Comparison of ENCODE assay signal across 8 mouse cellular contexts in the genomic region with DNA sequence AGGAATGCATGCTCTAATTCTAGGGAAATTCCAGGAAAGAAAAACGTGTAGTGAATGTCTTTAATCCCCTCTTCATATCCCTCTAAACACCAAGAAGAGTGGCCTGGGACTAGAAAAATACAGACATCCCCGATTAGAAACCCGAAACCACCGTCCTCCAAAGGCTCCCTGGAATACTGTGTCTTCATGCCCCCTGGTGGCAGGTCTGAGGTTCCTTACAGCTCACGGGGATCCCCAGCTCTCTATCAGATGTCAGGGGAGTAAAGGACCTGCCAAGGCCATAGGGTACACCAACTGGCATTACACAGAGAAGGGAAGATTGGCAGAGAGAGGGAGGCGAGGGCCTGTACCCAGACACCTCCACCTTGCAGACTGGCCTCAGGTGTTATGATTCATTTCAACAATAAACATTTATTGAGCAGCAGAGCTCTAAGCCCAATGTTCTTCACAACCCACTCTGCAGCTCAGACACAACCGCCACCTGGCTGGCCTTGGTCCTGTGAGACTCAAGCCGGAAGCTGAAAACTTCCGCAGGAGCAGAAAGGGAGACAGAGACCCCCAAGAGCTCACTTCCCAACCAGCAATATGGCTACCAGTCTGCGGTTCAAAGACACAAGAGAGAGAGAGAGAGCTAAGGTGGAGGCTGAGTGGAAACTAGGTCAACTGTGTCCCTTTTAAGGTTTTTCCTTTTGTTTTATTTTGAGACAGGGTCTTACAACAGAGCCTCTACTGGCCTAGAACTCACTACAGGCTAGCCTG. TPM values are rescaled to one million over a fixed set of nuclear protein-coding genes. Genes with fewer than 3 reads are reported as not detected.
A peak's percentile ranks its signal among the peaks of the same experiment; 100 is the strongest.
DNase-seq lines count a peak whose midpoint lies in the region; ATAC-seq and TF ChIP-seq lines count a peak whose summit lies in the region.

No protein-coding gene starts in this region.

- no peak overlapping the region for H3K9ac ChIP-seq in forebrain, embryonic 16.5 days (replicated peaks; ENCODE audit: low read depth, low read length)
- no peak overlapping the region for H3K9ac ChIP-seq in liver, embryonic 14.5 days (replicated peaks)

- no peak for TF ChIP-seq EP300 in liver, embryonic 14.5 days (IDR thresholded peaks at IDR 0.05; ENCODE audit: low read depth)

- H3K27me3 ChIP-seq in forebrain, embryonic 16.5 days (replicated peaks; ENCODE audit: control insufficient read depth, insufficient read depth, low read length): no peaks in the 10 kb centered on the region
- H3K27me3 ChIP-seq in liver, embryonic 14.5 days (ENCODE audit: control insufficient read depth, insufficient read depth, low read length): peaks cover 3% of the 10 kb centered on the region; the same call in 1 of the 2 replicates
- no peaks in the 10 kb centered on the region; the same call in 1 of the 2 replicates for H3K27me3 ChIP-seq in splenic B cell, adult 2 months (ENCODE audit: control insufficient read depth, insufficient read depth, low read length, poor library complexity, severe bottlenecking)

- no peak for ATAC-seq in cerebellum, adult (ENCODE audit: insufficient number of reproducible peaks, low FRiP score, low TSS enrichment)
- 0 out of 2 replicates have a peak, but pooled peaks have one; percentile 36 for ATAC-seq in forebrain, embryonic 16.5 days
- ATAC-seq in liver, embryonic 14.5 days (ENCODE audit: insufficient read depth): no peak

- H3K4me1 ChIP-seq in forebrain, embryonic 16.5 days (replicated peaks; ENCODE audit: control insufficient read depth, insufficient read depth, low read length): peaks cover 5% of the 10 kb centered on the region; the same call in 1 of the 2 replicates
- H3K4me1 ChIP-seq in liver, embryonic 14.5 days (replicated peaks; ENCODE audit: control insufficient read depth in 2 of 2, insufficient read depth in 2 of 2, low read length in 1 of 2): peaks cover 0 to 3% of the 10 kb centered on the region in 2 experiments; a peak in 1 of 4 replicates

- H3K27ac ChIP-seq in forebrain, embryonic 16.5 days (ENCODE audit: low read length): no peak overlapping the region
- H3K27ac ChIP-seq in liver, embryonic 14.5 days: no peak overlapping the region

- no peak overlapping the region for H3K4me2 ChIP-seq in forebrain, embryonic 16.5 days (ENCODE audit: low read length)
- H3K4me2 ChIP-seq in liver, embryonic 14.5 days (ENCODE audit: low read depth): no peak overlapping the region

- TF ChIP-seq CTCF in liver, embryonic 14.5 days (IDR thresholded peaks at IDR 0.05; ENCODE audit: low read depth): peak; percentile 75

- no peaks in the 10 kb centered on the region for H3K36me3 ChIP-seq in forebrain, embryonic 16.5 days (ENCODE audit: control insufficient read depth, insufficient read depth)
- no peaks in the 10 kb centered on the region for H3K36me3 ChIP-seq in liver, embryonic 14.5 days (replicated peaks; ENCODE audit: control insufficient read depth, insufficient read depth, low read depth)
- H3K36me3 ChIP-seq in splenic B cell, adult 2 months (ENCODE audit: control insufficient read depth, insufficient read depth, low read length, poor library complexity, severe bottlenecking): no peaks in the 10 kb centered on the region

- 39% methylated on average over 10 of the region's 10 CpGs for WGBS in forebrain, embryonic 16.5 days
- WGBS in liver, embryonic 14.5 days (ENCODE audit: insufficient replicate concordance): 35% methylated on average over 10 of the region's 10 CpGs

- DNase-seq in cerebellum, adult 11 months: peak; percentile 74
- peak; percentile 39 for DNase-seq in A20 (ENCODE audit: low read depth, low spot score)
- DNase-seq in brain, adult 2 months (ENCODE audit: low read depth, low spot score): peak; percentile 88
- peak; percentile 61 for DNase-seq in induced T-regulatory cell, adult 2 months (ENCODE audit: low read depth)
- no peak for DNase-seq in liver, embryonic 14.5 days (ENCODE audit: low read depth in 3 of 3, low spot score in 3 of 3)
- DNase-seq in splenic B cell, adult 2 months (ENCODE audit: low read depth, low spot score): peak; percentile 61

- no peak overlapping the region for H3K4me3 ChIP-seq in forebrain, embryonic 16.5 days (replicated peaks; ENCODE audit: low read length)
- H3K4me3 ChIP-seq in liver, embryonic 14.5 days (ENCODE audit: insufficient read depth in 1 of 2, low read depth in 2 of 2, low read length in 2 of 2): no peak overlapping the region

- no peaks in the 10 kb centered on the region for H3K9me3 ChIP-seq in forebrain, embryonic 16.5 days (ENCODE audit: control insufficient read depth, low read length)
- no peaks in the 10 kb centered on the region for H3K9me3 ChIP-seq in liver, embryonic 14.5 days (ENCODE audit: control insufficient read depth, low read length)

RNA-seq across cellular contexts. Expression of a gene that starts 6.4 kb away (rescaled TPM):
- 13.8 and 13.9 TPM in 2 replicates for polyA plus RNA-seq in forebrain, embryonic 16.5 days (2015; fragmentation: Nextera tagmentation; extraction: Ambion mirVana)
- polyA plus RNA-seq in liver, embryonic 14.5 days (2012; rRNA removed): 2.5 and 2.8 TPM in 2 replicates
- polyA plus RNA-seq in liver, embryonic 14.5 days (2014; fragmentation: Nextera tagmentation; extraction: Ambion mirVana): 2.8 and 3.9 TPM in 2 replicates

RNA-seq across cellular contexts. Expression of a gene that starts 7.2 kb away (rescaled TPM):
- polyA plus RNA-seq in forebrain, embryonic 16.5 days (2015; fragmentation: Nextera tagmentation; extraction: Ambion mirVana): 18.4 and 25.6 TPM in 2 replicates
- 4.4 and 5.3 TPM in 2 replicates for polyA plus RNA-seq in liver, embryonic 14.5 days (2012; rRNA removed)
- 5.0 and 6.3 TPM in 2 replicates for polyA plus RNA-seq in liver, embryonic 14.5 days (2014; fragmentation: Nextera tagmentation; extraction: Ambion mirVana)

RNA-seq across cellular contexts. Expression of a gene that starts 10.7 kb away (rescaled TPM):
- 56.2 and 62.0 TPM in 2 replicates for polyA plus RNA-seq in forebrain, embryonic 16.5 days (2015; fragmentation: Nextera tagmentation; extraction: Ambion mirVana)
- polyA plus RNA-seq in liver, embryonic 14.5 days (2012; rRNA removed): 8.5 and 10.5 TPM in 2 replicates
- polyA plus RNA-seq in liver, embryonic 14.5 days (2014; fragmentation: Nextera tagmentation; extraction: Ambion mirVana): 8.6 and 9.6 TPM in 2 replicates

RNA-seq across cellular contexts. Expression of a gene that starts 33.4 kb away (rescaled TPM):
- polyA plus RNA-seq in forebrain, embryonic 16.5 days (2015; fragmentation: Nextera tagmentation; extraction: Ambion mirVana): 104 and 120 TPM in 2 replicates
- 10.2 and 13.0 TPM in 2 replicates for polyA plus RNA-seq in liver, embryonic 14.5 days (2012; rRNA removed)
- 15.5 and 16.3 TPM in 2 replicates for polyA plus RNA-seq in liver, embryonic 14.5 days (2014; fragmentation: Nextera tagmentation; extraction: Ambion mirVana)

RNA-seq across cellular contexts. Expression of a gene that starts 33.5 kb away (rescaled TPM):
- polyA plus RNA-seq in forebrain, embryonic 16.5 days (2015; fragmentation: Nextera tagmentation; extraction: Ambion mirVana): 0.62 and 0.80 TPM in 2 replicates
- polyA plus RNA-seq in liver, embryonic 14.5 days (2012; rRNA removed): 0.08 and 0.16 TPM in 2 replicates
- 0.11 and 0.15 TPM in 2 replicates for polyA plus RNA-seq in liver, embryonic 14.5 days (2014; fragmentation: Nextera tagmentation; extraction: Ambion mirVana)

Comparison
In these comparisons a context has a peak if more than half of its experiments do, and no peak if none do; other contexts are left out.
1. DNase-seq: peak in cerebellum, adult 11 months (single experiment), A20 (single experiment), brain, adult 2 months (single experiment), induced T-regulatory cell, adult 2 months (single experiment) and splenic B cell, adult 2 months (single experiment); none in liver, embryonic 14.5 days (0 of 3).